Mouse (Mus musculus): ENCODE results near the gene B130006D01Rik. TPM values are rescaled to one million over a fixed set of nuclear protein-coding genes. Genes with fewer than 3 reads are reported as not detected.
A peak's percentile ranks its signal among the peaks of the same experiment; 100 is the strongest.

Gene B130006D01Rik
- total RNA-seq, 2 experiments from 2014 or later, result 1.8 to 2.2 TPM

- intact Hi-C loops (cut with DNase I), result no loop called here
- no peak for DNase-seq
These were observed 41.9 kb downstream of the B130006D01Rik start for GRCm38 (mm10) chr11:95765334-95765733.

- DNase-seq, result no peak
- intact Hi-C loops (cut with DNase I), result no loop called here
These were observed 44.9 kb downstream of the B130006D01Rik start for GRCm38 (mm10) chr11:95768244-95768643.

- intact Hi-C loops (cut with DNase I), result no loop called here
- DNase-seq, result no peak
These were observed 45.8 kb downstream of the B130006D01Rik start for GRCm38 (mm10) chr11:95769208-95769607.

- intact Hi-C loops (cut with DNase I), result no loop called here
- DNase-seq, result peak; percentile 29
These were observed 47.5 kb downstream of the B130006D01Rik start for GRCm38 (mm10) chr11:95770720-95771364.

- intact Hi-C loops (cut with DNase I), result no loop called here
These were observed 48.3 kb downstream of the B130006D01Rik start for GRCm38 (mm10) chr11:95771665-95772064.

GRCm38 (mm10) chr11:95773264-95773663 lies 49.9 kb downstream of the B130006D01Rik start:
- intact Hi-C loops (cut with DNase I), result no loop called here

More at GRCm38 (mm10) chr11:95771665-95772064, 48.3 kb downstream of the B130006D01Rik start:
- DNase-seq, result no peak

More at GRCm38 (mm10) chr11:95773264-95773663, 49.9 kb downstream of the B130006D01Rik start:
- DNase-seq, result no peak

Other genes starting within 250 kb of the B130006D01Rik start
- gene Nxph3, start 209.0 kb upstream of the B130006D01Rik start, total RNA-seq (2021), result 10 to 100 TPM; 40.2 to 44.0 TPM
- gene Ngfr, start 135.9 kb upstream of the B130006D01Rik start, total RNA-seq (2021), result 1 to 10 TPM; 4.2 to 8.1 TPM
- gene Phb, start 56.6 kb upstream of the B130006D01Rik start, total RNA-seq (2021), result 100 to 1,000 TPM in 1 of 2 experiments, 10 to 100 TPM in 1; 96.0 to 104 TPM
- gene Zfp652, start 10.9 kb upstream of the B130006D01Rik start, total RNA-seq (2021), result 10 to 100 TPM; 50.8 to 53.1 TPM
- gene Phospho1, start 100.9 kb downstream of the B130006D01Rik start, total RNA-seq (2021), result 1 to 10 TPM; 2.4 to 3.1 TPM
- 1 to 10 TPM in 1 of 2 experiments, under 1 TPM in 1; 0.72 to 1.8 TPM for gene Gngt2, start 113.6 kb downstream of the B130006D01Rik start, total RNA-seq (2021)
- gene Abi3, start 118.9 kb downstream of the B130006D01Rik start, total RNA-seq (2021), result 1 to 10 TPM; 1.5 to 1.9 TPM
- gene B4galnt2, start 191.3 kb downstream of the B130006D01Rik start, total RNA-seq (2021), result not detected